Mouse (Mus musculus) intestine, embryonic 16.5 days (tissue): Measurements from ENCODE around the gene Fzd10. TPM values are rescaled to one million over a fixed set of nuclear protein-coding genes. Genes with fewer than 3 reads are reported as not detected.

Experiments
- ATAC-seq: fragments of 200-750 bp; cut with Nextera tagmentation; 2 replicates; pipeline ENCODE4 v1.8.0; 2017; ENCODE audit warnings: moderate TSS enrichment, moderate library complexity
- H3K27ac ChIP-seq: fragments of 300-500 bp; sonication (generic); 2 replicates; pipeline ENCODE4 v1.5.1; 2014; ENCODE audit warnings: mild to moderate bottlenecking, low read length
- H3K27me3 ChIP-seq: fragments of 300-500 bp; sonication (generic); replicated peaks from 2 replicates; pipeline ENCODE4 v1.6.1; 2014; ENCODE audit warnings: low read length, control low read depth, mixed read lengths; ENCODE audit not compliant: control insufficient read depth, insufficient read depth
- H3K36me3 ChIP-seq: fragments of 300-500 bp; sonication (generic); 2 replicates; pipeline ENCODE4 v1.6.1; 2014; ENCODE audit warnings: low read length, control low read depth; ENCODE audit not compliant: control insufficient read depth, insufficient read depth
- H3K4me1 ChIP-seq: fragments of 300-500 bp; sonication (generic); 2 replicates; pipeline ENCODE4 v1.6.1; 2014; ENCODE audit warnings: low read length, control low read depth, mixed read lengths; ENCODE audit not compliant: control insufficient read depth, insufficient read depth
- H3K4me2 ChIP-seq: fragments of 300-500 bp; sonication (generic); 2 replicates; pipeline ENCODE4 v1.6.1; 2014; ENCODE audit warnings: low read depth, low read length, control low read depth
- H3K4me3 ChIP-seq: fragments of 300-500 bp; sonication (generic); 2 replicates; pipeline ENCODE4 v1.5.1; 2014; ENCODE audit warnings: mild to moderate bottlenecking, low read length
- H3K9ac ChIP-seq: fragments of 300-500 bp; sonication (generic); 2 replicates; pipeline ENCODE4 v1.6.1; 2014; ENCODE audit warnings: low read depth, low read length
- H3K9me3 ChIP-seq: fragments of 300-500 bp; sonication (generic); 2 replicates; pipeline ENCODE4 v1.6.1; 2016; ENCODE audit warnings: low read length, control low read depth; ENCODE audit not compliant: control insufficient read depth
- WGBS: fragments of 180-500 bp; shearing (Covaris S2); extraction: QIAGEN DNeasy Blood & Tissue Kit; methylation state at CpG from one replicate; pipeline ENCODE4 v1.1.7; 2014; 5-methylcytosine and 5-hydroxymethylcytosine counted together
- polyA plus RNA-seq: library from polyadenylated mRNA; unstranded; fragments of >200 nt; fragmentation: Nextera tagmentation; extraction: Ambion mirVana; gene quantifications from 2 replicates; pipeline ENCODE4 v1.2.1, GENCODE M21; 2015

Fzd10 gene
- polyA plus RNA-seq, 1 experiment from 2014 or later = 0.53 TPM

DNA sequence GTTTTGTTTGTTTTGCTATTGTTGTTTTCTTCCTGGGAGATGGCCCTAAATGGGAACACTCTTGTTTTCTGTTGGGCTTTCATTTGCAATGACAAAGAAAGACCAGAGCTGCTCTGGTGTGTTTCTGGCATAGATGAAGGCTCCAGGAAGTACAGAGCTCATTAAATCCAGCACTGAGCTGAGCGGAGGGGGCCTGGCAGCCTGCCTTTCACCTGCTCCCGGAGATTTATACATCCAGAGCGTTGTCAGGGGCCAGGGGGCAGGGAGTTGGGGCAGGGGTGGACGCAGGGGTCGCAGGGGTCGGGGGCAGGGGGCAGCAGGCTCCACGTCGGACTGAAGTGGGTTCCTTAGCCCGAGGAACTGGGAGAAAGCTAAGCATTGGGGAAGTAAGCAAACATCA lies 19.8 kb downstream of the Fzd10 start:
- WGBS = 5% methylated on average over 9 of the region's 9 CpGs
- H3K4me1 ChIP-seq = no peaks in the 10 kb centered on the region
- H3K27me3 ChIP-seq = 0 out of 2 replicates have a peak, but pooled peaks cover 5% of the 10 kb centered on the region
- no peak overlapping the region for H3K4me3 ChIP-seq
- no peak overlapping the region for H3K27ac ChIP-seq
- no peaks in the 10 kb centered on the region for H3K36me3 ChIP-seq
- ATAC-seq = peak; percentile 48; the same call in 1 of the 2 replicates
- no peak overlapping the region for H3K4me2 ChIP-seq
- H3K9ac ChIP-seq = no peak overlapping the region
- no peaks in the 10 kb centered on the region for H3K9me3 ChIP-seq

DNA sequence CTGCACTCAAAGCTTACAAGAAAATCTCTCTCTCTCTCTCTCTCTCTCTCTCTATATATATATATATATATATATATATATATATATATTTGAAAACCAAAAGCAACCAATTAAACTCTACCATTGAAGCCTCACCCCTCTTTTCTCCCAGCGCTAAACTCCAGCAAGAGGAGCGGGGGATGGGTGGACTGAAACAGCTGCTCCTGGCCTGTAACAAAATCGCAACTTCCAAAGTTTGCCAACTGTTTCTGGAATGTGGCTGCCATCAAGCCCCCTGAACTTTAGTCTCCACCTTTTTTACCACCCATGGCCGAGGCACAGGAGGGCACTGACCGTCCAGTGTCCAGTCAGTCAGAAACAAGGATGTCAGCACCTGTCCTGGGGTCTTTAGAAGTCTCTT lies 27.1 kb downstream of the Fzd10 start:
- H3K9me3 ChIP-seq = no peaks in the 10 kb centered on the region
- H3K4me2 ChIP-seq = no peak overlapping the region
- ATAC-seq = no peak
- no peak overlapping the region for H3K9ac ChIP-seq
- WGBS = 50% methylated on average over 5 of the region's 5 CpGs
- H3K4me1 ChIP-seq = no peaks in the 10 kb centered on the region
- no peak overlapping the region for H3K27ac ChIP-seq
- no peak overlapping the region for H3K4me3 ChIP-seq
- no peaks in the 10 kb centered on the region for H3K36me3 ChIP-seq
- no peaks in the 10 kb centered on the region for H3K27me3 ChIP-seq

- H3K9me3 ChIP-seq = no peaks in the 10 kb centered on the region
- H3K36me3 ChIP-seq = no peaks in the 10 kb centered on the region
- ATAC-seq = no peak
- no peaks in the 10 kb centered on the region for H3K4me1 ChIP-seq
- H3K4me2 ChIP-seq = no peak overlapping the region
- WGBS = 91% methylated on average over 9 of the region's 9 CpGs
- H3K4me3 ChIP-seq = no peak overlapping the region
- no peak overlapping the region for H3K9ac ChIP-seq
- no peaks in the 10 kb centered on the region for H3K27me3 ChIP-seq
- H3K27ac ChIP-seq = no peak overlapping the region
Measured at GRCm38 (mm10) chr5:128636648-128637047, 36.0 kb downstream of the Fzd10 start.

GRCm38 (mm10) chr5:128637071-128638015 lies 36.7 kb downstream of the Fzd10 start:
- Histone ChIP-seq H3K9ac (no peak overlapping the region), H3K4me3 (no peak overlapping the region), H3K4me1 (no peaks in the 10 kb centered on the region), H3K4me2 (no peak overlapping the region), H3K27me3 (no peaks in the 10 kb centered on the region), H3K27ac (no peak overlapping the region), H3K36me3 (no peaks in the 10 kb centered on the region), H3K9me3 (no peaks in the 10 kb centered on the region)
- no peak for ATAC-seq
- WGBS = 89% methylated on average over 26 of the region's 26 CpGs

DNA sequence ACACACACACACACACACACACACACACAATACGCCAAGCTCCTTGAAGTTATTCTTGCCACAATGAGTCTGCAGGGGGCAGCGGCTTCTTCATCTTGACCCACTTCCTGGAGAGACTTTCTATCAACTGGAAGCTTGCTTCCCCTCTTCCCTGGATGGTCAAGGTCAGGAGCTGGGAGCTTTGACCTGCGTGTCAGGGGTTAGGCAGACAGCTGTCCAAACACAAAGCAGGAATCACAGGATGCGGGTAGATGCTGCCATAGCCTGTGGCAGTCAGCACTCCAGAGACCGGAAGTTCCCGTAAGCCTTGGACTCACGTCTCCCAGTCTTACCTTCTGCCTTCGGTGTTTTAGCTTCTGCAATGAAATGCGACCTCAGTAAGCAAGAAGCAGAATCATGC lies 38.1 kb downstream of the Fzd10 start:
- H3K4me2 ChIP-seq = no peak overlapping the region
- H3K36me3 ChIP-seq = no peaks in the 10 kb centered on the region
- no peaks in the 10 kb centered on the region for H3K9me3 ChIP-seq
- no peak overlapping the region for H3K9ac ChIP-seq
- no peak overlapping the region for H3K27ac ChIP-seq
- ATAC-seq = no peak
- 61% methylated on average over 9 of the region's 9 CpGs for WGBS
- no peaks in the 10 kb centered on the region for H3K27me3 ChIP-seq
- H3K4me1 ChIP-seq = no peaks in the 10 kb centered on the region
- no peak overlapping the region for H3K4me3 ChIP-seq

DNA sequence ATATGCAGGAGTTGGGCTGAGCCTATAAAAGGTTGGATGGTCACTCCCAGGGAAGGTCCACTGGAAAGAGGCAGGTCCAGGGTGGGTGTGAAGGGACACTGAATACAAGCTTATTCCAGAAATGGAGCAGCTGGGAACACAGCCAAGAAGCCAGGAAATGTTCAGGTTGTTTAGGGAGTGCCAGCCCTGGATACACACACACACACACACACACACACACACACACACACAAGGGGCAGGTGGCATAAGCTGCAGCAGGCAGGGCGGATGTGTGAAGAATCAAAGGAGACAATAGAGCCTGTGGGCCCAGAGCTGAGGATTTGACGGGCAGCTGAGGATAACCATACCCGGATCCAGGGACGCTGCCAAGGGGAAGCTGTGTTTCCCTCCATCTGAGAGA lies 42.4 kb downstream of the Fzd10 start:
- WGBS = 73% methylated on average over 4 of the region's 4 CpGs

GRCm38 (mm10) chr5:128645720-128646119 lies 45.1 kb downstream of the Fzd10 start:
- no peak overlapping the region for H3K9ac ChIP-seq
- H3K4me1 ChIP-seq = no peaks in the 10 kb centered on the region
- H3K9me3 ChIP-seq = no peaks in the 10 kb centered on the region
- no peaks in the 10 kb centered on the region for H3K27me3 ChIP-seq
- no peak overlapping the region for H3K27ac ChIP-seq
- WGBS = 65% methylated on average over 8 of the region's 8 CpGs
- ATAC-seq = no peak
- H3K4me2 ChIP-seq = no peak overlapping the region
- H3K4me3 ChIP-seq = no peak overlapping the region
- H3K36me3 ChIP-seq = no peaks in the 10 kb centered on the region

More for the DNA sequence above, 42.4 kb downstream of the Fzd10 start:
- H3K4me1 ChIP-seq = no peaks in the 10 kb centered on the region
- H3K4me3 ChIP-seq = no peak overlapping the region
- no peaks in the 10 kb centered on the region for H3K36me3 ChIP-seq
- no peak overlapping the region for H3K4me2 ChIP-seq
- no peak for ATAC-seq
- H3K27me3 ChIP-seq = no peaks in the 10 kb centered on the region
- H3K27ac ChIP-seq = no peak overlapping the region
- no peaks in the 10 kb centered on the region for H3K9me3 ChIP-seq
- H3K9ac ChIP-seq = no peak overlapping the region

- 78% methylated on average over 5 of the region's 5 CpGs for WGBS
- Histone ChIP-seq H3K4me3 (no peak overlapping the region), H3K4me2 (no peak overlapping the region), H3K4me1 (no peaks in the 10 kb centered on the region), H3K36me3 (no peaks in the 10 kb centered on the region), H3K27ac (no peak overlapping the region), H3K9me3 (no peaks in the 10 kb centered on the region), H3K9ac (no peak overlapping the region), H3K27me3 (no peaks in the 10 kb centered on the region)
- ATAC-seq = no peak
Measured at GRCm38 (mm10) chr5:128646286-128646685, 45.6 kb downstream of the Fzd10 start.

- H3K36me3 ChIP-seq = no peaks in the 10 kb centered on the region
- ATAC-seq = no peak
- H3K9me3 ChIP-seq = no peaks in the 10 kb centered on the region
- no peaks in the 10 kb centered on the region for H3K4me1 ChIP-seq
- 86% methylated on average over 10 of the region's 10 CpGs for WGBS
- no peak overlapping the region for H3K9ac ChIP-seq
- H3K4me2 ChIP-seq = no peak overlapping the region
- H3K27me3 ChIP-seq = no peaks in the 10 kb centered on the region
- H3K4me3 ChIP-seq = no peak overlapping the region
- H3K27ac ChIP-seq = no peak overlapping the region
Measured at GRCm38 (mm10) chr5:128647221-128647730, 46.6 kb downstream of the Fzd10 start.
